Mouse (Mus musculus): ENCODE data around the gene Atg101.

The Atg101 gene

DNA sequence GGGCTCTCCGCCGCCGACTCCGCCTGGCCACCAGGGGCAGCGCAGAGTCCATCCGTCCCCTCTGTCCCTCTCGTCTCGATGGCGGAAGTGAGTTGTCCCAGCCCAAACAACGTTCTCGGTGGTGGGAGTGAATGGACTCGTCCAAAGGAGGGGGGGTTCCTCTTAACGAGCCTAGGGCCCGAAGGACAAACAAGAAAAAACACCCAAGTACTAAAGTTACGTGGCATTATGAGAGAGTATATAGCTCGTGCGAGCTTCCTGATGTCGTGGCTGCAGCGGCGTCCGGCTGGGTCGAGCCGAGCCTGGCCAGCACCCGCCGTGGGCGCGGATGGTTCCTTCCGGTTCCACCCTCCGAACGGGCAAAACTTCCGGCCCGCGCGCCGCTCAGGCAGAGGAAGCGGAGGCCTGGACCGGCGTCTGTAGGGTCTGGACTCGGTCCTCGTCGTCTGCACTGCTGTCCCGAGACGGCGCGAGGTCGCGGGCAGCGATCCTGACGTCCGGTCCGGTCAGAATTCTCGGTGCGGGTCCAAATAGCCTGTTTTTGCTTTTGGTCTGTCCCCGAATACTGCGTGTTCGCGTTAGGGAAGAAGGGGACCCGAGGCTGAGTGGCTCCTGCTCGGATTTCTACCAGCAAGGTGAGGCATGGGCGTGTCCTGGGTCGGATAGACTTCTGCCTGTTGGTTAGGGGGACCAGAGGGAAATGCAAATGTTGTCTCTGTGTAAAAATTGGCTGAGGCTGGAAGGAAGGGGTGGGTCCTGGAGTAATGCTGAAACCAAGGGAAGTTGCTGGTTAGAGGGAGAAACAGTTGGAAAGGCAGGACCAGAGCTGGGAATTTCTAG lies at the start of gene Atg101:
TSS of gene Atg101 (plus strand) at position 362 of the 840 bp plus-strand sequence.
- DNase-seq (ENCODE audit: low spot score), result peak; percentile 97

- no peak for DNase-seq (ENCODE audit: low spot score)
Observed at GRCm38 (mm10) chr15:101234611-101235341, 49.3 kb upstream of the Atg101 start.

DNA sequence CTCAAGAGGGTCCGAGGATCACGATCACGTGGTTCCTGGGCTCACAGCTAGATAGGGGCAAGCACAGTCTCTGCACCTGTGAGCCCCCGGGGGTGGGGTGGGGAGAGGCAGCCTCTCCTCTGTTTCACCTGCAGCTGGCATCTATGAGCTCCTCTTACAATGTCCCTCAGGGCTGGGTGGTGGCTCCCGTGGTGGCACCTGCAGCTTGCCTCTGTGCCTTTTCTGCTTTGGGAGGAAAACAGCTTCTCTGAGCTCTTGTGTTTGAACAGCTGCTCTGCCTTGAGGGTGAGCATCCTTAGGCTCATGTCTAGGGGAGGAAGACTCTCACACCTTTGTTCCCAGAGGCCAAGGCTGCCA lies 48.8 kb upstream of the Atg101 start:
- DNase-seq (ENCODE audit: low spot score), result no peak

DNA sequence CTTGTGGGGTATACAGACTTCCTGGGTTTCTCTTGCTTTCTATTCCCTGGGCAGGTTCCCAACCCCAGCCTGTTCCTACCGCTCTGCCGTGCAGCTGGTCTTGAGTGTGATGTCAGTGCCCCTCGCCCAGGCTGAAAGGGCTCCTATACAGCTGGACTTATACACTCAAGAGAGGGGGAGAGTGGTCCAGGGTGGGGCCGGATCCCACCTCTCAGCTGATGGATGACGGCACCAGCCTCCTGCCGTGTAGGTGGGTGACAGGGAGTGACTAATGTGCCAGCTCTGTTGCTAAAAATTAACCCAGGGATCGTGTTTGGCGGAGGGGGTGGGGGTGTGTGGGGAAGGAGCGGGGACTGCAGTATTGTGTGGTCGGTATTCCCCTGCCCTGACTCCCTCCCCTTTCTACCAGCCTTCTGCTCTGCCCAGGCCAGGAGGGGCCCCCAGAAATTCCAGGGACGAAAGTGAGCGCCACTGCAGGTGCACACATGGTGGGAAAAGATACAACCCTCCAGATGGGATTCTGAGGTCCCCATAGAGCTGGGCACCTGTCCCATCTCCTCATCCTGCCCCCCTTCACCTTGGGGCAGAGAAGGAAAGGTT lies 48.2 kb upstream of the Atg101 start:
- peak; percentile 52 for DNase-seq (ENCODE audit: low spot score)

DNA sequence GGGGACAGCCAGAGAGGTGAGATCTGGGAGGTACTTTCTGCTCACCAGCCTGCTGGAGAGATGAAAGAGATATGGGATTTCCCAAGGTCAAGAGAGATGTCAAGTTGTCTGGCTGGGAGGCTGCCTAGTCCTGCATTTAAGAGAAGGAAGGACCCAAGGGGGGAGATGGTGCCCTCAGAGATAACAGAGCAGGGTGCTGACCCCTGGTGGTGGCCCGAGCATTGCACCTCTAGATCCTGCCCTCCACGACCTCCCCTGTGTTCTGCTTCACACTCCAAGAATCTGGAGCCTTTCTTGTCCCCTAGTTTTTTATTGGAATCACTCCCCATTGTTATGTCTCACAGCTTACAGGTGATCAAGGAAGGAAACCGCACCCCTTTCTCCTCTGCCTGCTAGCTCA lies 47.2 kb upstream of the Atg101 start:
- peak; percentile 83 for DNase-seq (ENCODE audit: low spot score)

DNA sequence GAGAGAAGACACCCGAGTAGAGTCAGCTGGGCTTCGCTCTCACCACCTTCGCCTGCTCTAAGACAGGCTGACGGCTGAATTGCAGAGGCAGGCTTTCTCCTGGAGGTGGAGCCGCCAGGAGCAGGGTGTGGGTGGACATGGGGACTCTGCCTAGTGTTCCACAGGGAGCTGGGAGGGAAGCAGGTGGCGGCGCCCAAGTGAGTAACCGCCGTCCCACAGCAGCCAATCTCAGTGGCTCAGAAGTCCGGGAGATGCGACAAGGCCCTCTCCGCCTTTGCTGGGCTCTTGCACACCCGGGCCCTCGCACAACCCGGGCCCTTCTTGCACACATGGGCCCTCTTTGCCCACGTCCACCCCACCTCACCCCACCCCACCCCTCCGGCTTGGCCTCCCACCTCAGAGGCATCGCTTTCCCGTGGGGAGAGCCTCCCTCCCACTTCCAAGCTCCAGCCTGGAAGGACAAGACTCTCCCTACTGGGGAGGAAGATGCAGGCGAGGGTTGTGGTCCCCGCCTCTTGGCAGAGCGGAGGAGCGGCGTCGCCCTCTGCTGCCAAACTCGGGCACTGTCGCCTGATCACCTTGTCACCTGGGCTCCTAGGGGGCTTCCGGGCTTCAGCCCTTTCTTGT lies 45.1 kb upstream of the Atg101 start:
- peak; percentile 90 for DNase-seq (ENCODE audit: low spot score)

DNA sequence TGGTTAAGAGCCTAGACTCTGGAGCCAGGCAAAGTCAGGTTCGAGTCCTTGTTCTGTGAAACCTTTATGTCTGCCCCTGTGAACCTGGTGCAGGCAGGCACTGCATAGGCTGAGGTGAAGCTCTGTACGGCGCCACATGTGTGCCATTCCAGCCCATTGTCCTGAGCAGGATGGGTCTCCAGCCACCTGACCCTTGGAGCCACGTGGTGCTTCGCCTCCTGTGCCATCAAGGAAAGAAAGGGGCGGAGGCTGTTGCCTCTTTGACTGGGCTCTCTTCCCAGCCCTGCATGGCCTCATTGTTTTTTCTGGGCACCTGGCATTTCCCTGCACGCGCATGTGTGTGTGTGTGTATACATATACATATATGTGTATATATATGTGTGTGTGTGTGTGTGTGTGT lies 44.3 kb upstream of the Atg101 start:
- peak; percentile 72 for DNase-seq (ENCODE audit: low spot score)

GRCm38 (mm10) chr15:101240799-101241204 lies 43.3 kb upstream of the Atg101 start:
- DNase-seq (ENCODE audit: low spot score), result peak; percentile 97

- peak; percentile 61 for DNase-seq (ENCODE audit: low spot score)
Observed at GRCm38 (mm10) chr15:101241236-101241635, 42.8 kb upstream of the Atg101 start.

DNA sequence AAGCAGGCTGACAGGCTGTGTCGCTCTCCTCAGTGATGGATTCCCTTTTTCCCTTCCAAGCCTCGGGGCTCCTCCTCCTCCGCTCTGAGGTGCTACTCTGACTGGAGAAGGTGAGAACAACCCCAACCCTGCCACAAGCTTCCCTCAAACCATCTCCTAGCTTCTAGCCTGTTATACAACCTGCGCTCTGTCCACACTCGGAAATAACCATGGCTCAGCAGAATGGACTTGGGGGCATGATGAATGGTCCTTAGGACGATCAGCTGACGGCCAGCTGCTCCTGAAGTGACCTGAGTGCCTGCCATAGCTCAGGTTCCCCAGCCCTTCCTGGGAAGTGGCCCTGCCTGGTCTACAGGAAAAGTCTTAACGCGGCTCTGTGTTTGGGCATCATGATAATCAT lies 42.2 kb upstream of the Atg101 start:
- DNase-seq (ENCODE audit: low spot score), result no peak

DNA sequence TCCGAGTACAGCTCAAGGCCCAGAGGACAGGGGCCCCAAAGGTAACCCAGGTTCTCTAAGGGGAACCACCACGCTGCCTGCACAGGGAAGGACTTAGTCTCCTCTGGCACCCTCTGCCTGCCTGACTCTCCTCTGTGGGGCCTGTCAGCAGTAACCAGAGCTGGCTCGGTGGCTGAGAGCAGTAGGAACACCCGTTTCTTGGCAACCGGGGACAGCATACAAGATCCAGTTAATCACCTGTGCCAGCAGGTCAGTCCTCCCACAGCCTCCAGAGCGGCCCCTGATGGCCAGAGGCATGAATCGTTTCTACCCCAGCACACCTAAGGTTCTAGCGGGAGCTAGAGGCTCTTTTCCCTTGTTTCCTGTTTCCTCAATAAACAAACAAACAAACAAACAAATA lies 41.4 kb upstream of the Atg101 start:
- DNase-seq (ENCODE audit: low spot score), result peak; percentile 84

DNA sequence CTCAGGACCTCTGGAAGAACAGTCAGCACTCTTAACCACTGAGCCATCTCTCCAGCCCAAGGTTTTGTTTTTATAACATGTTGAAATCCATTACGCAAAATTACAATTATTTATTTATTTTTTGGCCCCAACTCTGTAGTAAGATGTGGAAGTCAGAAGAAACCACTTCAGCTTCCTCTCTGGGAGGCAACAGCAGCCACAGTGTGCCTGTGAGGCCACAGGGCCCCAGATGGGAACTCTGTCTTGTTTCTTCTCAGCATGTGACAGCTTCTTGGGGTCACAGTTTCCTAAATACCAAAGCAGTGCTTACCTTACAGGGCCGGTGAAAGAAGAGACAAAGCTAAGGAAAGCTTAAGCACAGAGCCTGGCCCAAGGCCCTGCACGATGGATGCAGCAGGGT lies 40.1 kb upstream of the Atg101 start:
- no peak for DNase-seq (ENCODE audit: low spot score)

DNA sequence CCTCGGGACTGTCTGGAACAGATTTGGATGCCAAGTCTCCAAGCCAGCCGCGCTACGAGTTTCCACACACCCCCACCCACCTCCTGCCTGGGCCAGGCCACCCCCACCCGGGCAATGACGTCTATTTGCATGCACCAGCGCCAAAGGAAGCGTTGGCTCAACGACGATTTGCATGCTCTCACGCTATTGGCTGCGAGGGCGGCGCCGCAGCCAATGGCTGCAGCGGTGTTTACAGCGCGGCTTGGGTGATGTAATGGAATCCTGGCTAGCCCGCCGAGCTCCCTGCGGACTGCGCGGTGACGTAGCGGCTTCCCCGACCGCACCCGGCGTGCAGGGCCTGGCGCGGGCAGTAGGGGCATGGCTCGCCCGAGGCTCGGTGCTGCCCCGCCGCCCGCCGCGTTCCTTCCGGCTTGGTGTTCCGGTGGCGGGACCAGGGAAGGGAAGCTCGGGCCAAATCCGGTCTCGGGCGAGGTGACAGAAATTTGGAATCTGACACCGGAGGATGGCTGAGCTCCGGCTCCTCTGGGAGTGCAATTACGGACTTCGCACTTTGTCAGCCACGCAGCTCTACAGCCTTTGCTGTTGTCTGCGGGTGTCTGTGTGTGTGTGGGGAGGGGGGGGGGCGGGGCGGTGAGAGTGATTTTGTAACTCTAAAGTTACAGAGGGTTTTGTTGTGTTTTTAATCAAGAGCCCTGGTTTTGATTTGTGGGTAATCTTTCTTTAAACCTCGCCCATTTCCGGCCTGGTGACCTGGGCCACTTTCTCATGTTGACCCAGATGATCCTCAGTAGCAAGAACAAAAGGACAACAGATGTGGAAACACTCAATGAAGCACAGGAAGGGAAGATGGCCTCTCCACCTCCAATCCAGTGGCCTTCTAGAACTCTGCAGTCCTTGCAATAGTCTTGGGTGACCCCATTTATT lies 37.6 kb upstream of the Atg101 start:
- peak; percentile 100 for DNase-seq (ENCODE audit: low spot score)

DNA sequence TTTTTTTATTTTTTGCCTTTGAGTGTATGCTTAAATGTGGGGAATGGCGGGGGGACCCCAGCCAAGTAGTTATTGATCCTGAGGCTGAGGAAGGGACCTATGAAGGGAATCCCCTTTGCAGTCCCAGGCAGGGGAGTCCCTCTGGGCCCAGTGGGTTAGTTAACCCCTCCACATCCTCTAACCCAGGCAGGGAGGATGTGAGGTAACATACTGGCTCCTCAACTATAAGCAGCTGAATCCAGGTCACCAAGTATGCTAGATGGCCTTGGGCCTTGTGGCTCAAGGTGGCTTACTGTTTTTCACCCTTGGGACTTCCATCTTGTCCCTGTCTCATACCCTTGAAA lies 36.9 kb upstream of the Atg101 start:
- no peak for DNase-seq (ENCODE audit: low spot score)

DNA sequence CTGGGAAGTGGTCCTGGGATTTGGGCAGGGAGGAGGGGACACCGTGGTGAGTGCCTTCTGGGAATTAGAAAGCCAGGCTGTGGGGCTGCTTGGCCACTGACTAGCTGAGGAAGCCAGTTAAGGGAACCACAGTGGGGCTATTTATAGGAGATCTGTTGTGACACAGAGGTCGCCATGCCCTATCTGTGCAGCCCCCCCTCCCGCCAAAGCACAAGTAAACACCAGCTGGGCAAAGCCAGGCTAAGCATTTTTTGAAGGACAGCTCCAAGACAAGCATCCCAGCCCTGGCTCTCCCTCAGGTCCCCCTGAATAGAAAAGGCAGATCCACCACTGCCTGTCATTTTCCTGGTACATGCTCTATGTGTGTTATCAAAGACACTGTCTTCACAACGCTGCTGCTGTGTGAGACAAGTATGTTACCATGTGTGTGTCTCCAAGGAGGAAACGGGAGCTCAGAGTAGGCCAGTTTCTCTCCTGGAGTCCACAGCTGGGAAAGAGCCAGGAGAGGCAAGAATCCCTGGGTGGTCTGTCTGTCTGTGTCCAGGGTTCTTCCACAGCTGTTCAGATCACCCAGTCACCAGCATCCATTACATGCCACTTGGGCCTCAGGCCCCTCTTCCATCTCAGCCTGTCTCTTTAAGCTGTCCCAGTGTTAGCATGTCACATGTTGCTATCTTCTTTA lies 35.9 kb upstream of the Atg101 start:
- DNase-seq (ENCODE audit: low spot score), result no peak

DNA sequence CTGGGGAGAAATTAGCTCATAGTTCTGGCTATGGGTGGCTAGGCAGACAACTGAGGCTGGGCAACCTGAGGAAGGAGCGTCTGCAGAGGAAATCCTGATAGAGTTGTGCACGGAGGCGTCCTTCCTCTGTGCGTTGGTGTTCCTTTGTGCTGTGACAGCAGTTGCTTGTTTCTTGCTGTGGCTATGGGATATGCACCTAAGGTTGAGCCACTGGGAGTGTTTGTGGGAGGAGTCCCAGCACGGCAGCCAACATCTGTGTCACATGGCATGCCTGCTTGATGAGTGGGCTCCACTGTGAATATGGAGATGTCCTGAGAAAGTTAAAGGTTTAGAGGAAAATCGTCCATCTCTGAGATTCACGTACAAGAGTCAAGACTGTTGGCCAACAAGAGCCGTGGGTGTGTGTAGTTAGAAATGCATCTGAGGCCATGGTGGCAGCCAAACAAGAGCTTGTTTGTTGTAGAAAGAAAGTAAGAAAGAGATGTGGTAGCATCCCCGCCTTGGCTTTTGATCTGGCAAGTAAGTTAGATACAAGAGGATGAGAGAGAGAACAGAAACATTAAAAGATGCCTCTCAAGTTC lies 33.8 kb upstream of the Atg101 start:
- DNase-seq (ENCODE audit: low spot score), result no peak

DNA sequence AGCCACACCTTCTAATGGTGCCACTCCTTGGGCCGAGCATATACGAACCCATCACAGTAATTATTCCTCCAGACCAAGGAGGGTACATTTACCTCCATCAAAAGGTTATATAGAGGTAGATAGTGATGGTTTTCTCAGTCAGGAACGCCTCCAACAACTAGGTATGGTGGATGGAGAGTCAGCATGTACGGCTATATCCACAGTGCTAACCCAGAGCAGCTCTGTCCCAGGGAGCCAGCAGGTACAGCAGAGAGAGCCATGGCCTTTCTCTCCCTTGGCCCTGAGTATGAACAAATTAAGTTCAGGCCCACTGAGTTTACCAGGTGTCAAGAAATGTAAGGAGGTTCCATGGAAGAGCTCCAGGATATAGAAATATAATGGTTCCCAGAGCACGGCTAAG lies 32.1 kb upstream of the Atg101 start:
- no peak for DNase-seq (ENCODE audit: low spot score)

GRCm38 (mm10) chr15:101252614-101253013 lies 31.5 kb upstream of the Atg101 start:
- no peak for DNase-seq (ENCODE audit: low spot score)

DNA sequence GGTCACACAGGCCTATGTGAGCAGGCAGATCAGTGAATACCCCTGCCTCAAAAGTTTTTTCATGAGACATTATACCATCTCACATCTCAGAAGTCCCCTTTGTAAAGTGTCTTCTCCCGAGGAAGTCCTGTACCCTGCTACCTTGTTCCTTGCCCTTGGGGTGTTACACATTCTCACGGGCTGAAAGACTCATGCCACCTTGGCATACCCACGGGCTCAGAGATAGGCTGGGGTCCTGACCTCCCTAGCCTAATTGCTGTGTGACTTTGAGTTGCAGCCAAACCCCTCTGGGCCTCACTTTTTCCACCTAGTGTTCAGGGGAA lies 30.5 kb upstream of the Atg101 start:
- no peak for DNase-seq (ENCODE audit: low spot score)

GRCm38 (mm10) chr15:101253886-101254795 lies 29.9 kb upstream of the Atg101 start, which contains the start of gene Nr4a1:
Gene Nr4a1 (plus strand): TSS chr15:101254269.
- DNase-seq (ENCODE audit: low spot score), result peak; percentile 79
